Mouse (Mus musculus) limb, embryonic 14.5 days (tissue): ENCODE measurements around the gene Ppard. TPM values are rescaled to one million over a fixed set of nuclear protein-coding genes. Genes with fewer than 3 reads are reported as not detected.

Experiments
- ATAC-seq: fragments of 200-750 bp; cut with Nextera tagmentation; 2 replicates; pipeline ENCODE4 v1.8.0; 2017; ENCODE audit warnings: low read depth, moderate number of reproducible peaks, moderate TSS enrichment; ENCODE audit not compliant: low FRiP score
- DNase-seq: peaks from one replicate; pipeline ENCODE4 v3.0.0-alpha.2; 2015; ENCODE audit warnings: low spot score
- H3K27ac ChIP-seq: fragments of 300-500 bp; sonication (generic); replicated peaks from 2 replicates; pipeline ENCODE4 v1.5.1; 2014; ENCODE audit warnings: low read depth, mild to moderate bottlenecking, low read length, moderate library complexity, mixed read lengths
- H3K27me3 ChIP-seq: fragments of 300-500 bp; sonication (generic); 2 replicates; pipeline ENCODE4 v1.6.1; 2014; ENCODE audit warnings: low read length, mixed read lengths; ENCODE audit not compliant: control insufficient read depth, insufficient read depth
- H3K36me3 ChIP-seq: fragments of 300-500 bp; sonication (generic); 2 replicates; pipeline ENCODE4 v1.6.1; 2014; ENCODE audit warnings: mild to moderate bottlenecking, low read length, moderate library complexity, mixed read lengths; ENCODE audit not compliant: control insufficient read depth, insufficient read depth
- H3K4me1 ChIP-seq: fragments of 300-500 bp; sonication (generic); 2 replicates; pipeline ENCODE4 v1.6.1; 2014; ENCODE audit warnings: antibody characterized with exemption, low read length, mixed read lengths; ENCODE audit not compliant: control insufficient read depth, insufficient read depth
- H3K4me2 ChIP-seq: fragments of 300-500 bp; sonication (generic); replicated peaks from 2 replicates; pipeline ENCODE4 v1.6.1; 2014; ENCODE audit warnings: low read depth, mild to moderate bottlenecking, low read length, moderate library complexity; ENCODE audit not compliant: severe bottlenecking
- H3K4me3 ChIP-seq: fragments of 300-500 bp; sonication (generic); replicated peaks from 2 replicates; pipeline ENCODE4 v1.5.1; 2014; ENCODE audit warnings: low read length
- H3K9ac ChIP-seq: fragments of 300-500 bp; sonication (generic); 2 replicates; pipeline ENCODE4 v1.6.1; 2014; ENCODE audit warnings: mild to moderate bottlenecking, low read depth, low read length, moderate library complexity; ENCODE audit not compliant: severe bottlenecking
- H3K9me3 ChIP-seq: fragments of 300-500 bp; sonication (generic); 2 replicates; pipeline ENCODE4 v1.6.1; 2016; ENCODE audit warnings: low read length; ENCODE audit not compliant: control insufficient read depth
- POLR2A ChIP-seq: fragments of 200-500 bp; IDR thresholded peaks from 2 replicates; pipeline ENCODE4 v1.8.0; 2012; ENCODE audit warnings: inconsistent platforms, mild to moderate bottlenecking, moderate library complexity, borderline replicate concordance; ENCODE audit not compliant: insufficient read depth, insufficient read length; ENCODE audit errors: extremely low read depth
- WGBS: fragments of 180-500 bp; shearing (Covaris S2); extraction: QIAGEN DNeasy Blood & Tissue Kit; methylation state at CpG from one replicate; pipeline ENCODE4 v1.1.7; 2014; 5-methylcytosine and 5-hydroxymethylcytosine counted together
- polyA plus RNA-seq, 2 experiments: library from polyadenylated mRNA; depleted of rRNA in 1 of 2; stranded (reverse) in 1 of 2; unstranded in 1 of 2; fragments of >200 nt; fragmentation: Nextera tagmentation in 1 of 2; extraction: Ambion mirVana in 1 of 2; gene quantifications; 2 replicates each; pipeline versions ENCODE4 v1.2.1 to v1.2.3; 2012 to 2014

Ppard gene
- polyA plus RNA-seq, 2 experiments, result 3.7 to 29.2 TPM

DNA sequence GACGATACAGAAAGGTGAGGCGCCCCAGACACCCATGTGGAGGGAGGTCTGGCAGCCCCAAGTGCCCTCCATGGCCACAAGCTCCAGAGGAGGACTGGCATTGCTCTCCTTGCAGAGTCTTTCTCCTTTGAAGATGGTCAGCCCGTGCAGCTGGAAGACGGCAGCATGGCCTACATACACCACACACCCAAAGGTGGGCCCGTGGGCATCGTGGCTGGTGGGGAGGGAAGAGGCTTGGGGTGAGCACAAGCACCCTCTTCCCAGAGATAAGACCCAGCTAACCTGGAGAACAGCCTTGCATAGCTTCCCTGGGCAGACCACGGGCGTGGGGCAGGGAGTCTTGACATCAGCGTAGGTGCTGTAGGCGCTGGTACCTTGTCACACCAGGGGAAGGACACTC, 37.5 kb upstream of the Ppard start:
- Histone ChIP-seq H3K4me2 (no peak overlapping the region), H3K9me3 (no peaks in the 10 kb centered on the region), H3K36me3 (peaks cover 80% of the 10 kb centered on the region), H3K4me1 (no peaks in the 10 kb centered on the region), H3K9ac (no peak overlapping the region), H3K27ac (no peak overlapping the region), H3K4me3 (no peak overlapping the region), H3K27me3 (no peaks in the 10 kb centered on the region)
- DNase-seq (no peak), ATAC-seq (no peak)
- WGBS, result 90% methylated on average over 10 of the region's 10 CpGs
- TF ChIP-seq POLR2A, result no peak

DNA sequence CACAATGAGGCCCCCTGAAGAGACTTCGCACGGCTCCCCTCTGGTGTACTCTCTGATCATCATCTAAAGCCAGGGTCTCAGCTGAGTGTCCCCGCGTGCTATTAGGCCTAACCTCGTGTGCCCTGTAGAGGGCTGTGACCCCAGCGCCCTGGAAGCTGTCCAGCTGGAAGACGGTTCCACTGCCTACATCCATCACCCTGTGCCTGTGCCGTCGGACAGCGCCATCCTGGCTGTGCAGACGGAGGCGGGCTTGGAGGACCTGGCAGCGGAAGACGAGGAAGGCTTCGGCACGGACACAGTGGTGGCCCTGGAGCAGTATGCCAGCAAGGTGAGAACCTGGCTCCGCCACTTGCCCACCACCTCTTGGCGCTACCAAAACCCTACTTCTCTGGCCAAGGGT, 34.9 kb upstream of the Ppard start:
- WGBS, result 75% methylated on average over 18 of the region's 18 CpGs
- no peak for ATAC-seq
- peaks cover 79% of the 10 kb centered on the region for H3K36me3 ChIP-seq

DNA sequence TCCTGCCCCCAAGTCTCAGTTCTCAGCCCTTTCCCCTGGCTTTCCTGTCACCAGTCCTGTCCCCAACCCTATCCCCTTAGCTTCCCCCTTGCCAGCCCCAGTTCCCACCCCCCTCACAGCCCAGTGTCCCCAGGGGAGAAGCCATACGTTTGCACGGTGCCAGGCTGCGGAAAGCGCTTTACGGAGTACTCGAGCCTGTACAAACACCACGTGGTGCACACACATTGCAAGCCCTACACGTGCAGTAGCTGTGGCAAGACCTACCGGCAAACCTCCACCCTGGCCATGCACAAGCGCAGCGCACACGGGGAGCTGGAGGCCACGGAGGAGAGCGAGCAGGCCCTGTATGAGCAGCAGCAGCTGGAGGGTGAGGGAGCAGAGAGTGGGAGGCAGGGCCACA, 30.5 kb upstream of the Ppard start:
- peaks cover 2% of the 10 kb centered on the region; the same call in 1 of the 2 replicates for H3K4me1 ChIP-seq
- H3K36me3 ChIP-seq, result peaks cover 68% of the 10 kb centered on the region
- H3K27ac ChIP-seq, result no peak overlapping the region
- ATAC-seq (no peak), DNase-seq (no peak)
- no peak overlapping the region for H3K4me3 ChIP-seq
- no peaks in the 10 kb centered on the region for H3K27me3 ChIP-seq
- no peaks in the 10 kb centered on the region for H3K9me3 ChIP-seq
- WGBS, result 70% methylated on average over 14 of the region's 14 CpGs
- H3K4me2 ChIP-seq, result no peak overlapping the region
- no peak for TF ChIP-seq POLR2A
- H3K9ac ChIP-seq, result no peak overlapping the region

More for the DNA sequence above, 34.9 kb upstream of the Ppard start:
- Histone ChIP-seq H3K27me3 (no peaks in the 10 kb centered on the region), H3K4me1 (no peaks in the 10 kb centered on the region), H3K9ac (0 out of 2 replicates have a peak overlapping the region, but pooled peaks have one; percentile 14), H3K9me3 (no peaks in the 10 kb centered on the region), H3K4me3 (no peak overlapping the region), H3K4me2 (no peak overlapping the region), H3K27ac (no peak overlapping the region)
- TF ChIP-seq POLR2A, result no peak
- no peak for DNase-seq

DNA sequence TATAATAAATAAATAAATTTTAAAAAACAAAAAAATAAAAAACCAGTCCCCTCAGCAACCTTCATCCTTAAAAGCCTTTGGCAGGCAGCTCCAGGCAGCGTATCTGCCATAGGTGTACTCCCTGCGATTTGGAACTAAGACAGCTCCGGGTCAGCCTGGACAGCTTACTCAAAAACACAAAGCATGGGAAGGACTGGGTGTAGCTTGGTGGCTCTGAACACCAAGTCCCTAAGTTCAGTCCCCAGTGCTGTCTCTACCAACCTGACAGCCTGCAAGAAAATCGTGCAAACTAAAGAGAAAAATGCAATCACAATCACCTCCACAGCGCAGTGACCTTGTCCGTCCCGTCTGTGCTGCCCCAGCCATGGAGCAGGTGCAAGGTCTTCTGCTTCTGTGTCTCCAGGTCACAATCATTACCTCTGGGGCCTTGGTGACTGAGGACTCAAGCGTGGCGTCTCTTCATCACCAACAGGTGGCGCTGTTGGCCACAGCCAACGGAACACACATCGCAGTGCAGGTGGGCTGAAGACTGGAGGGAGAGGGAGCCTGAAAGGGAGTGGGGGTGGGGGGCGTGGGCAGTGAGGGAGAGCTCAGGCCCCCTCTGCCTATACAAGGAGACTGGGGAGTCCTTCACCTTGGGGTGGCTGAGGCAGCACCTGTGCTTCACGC, 28.3 kb upstream of the Ppard start:
- H3K9me3 ChIP-seq, result no peaks in the 10 kb centered on the region
- H3K27ac ChIP-seq, result no peak overlapping the region
- H3K4me2 ChIP-seq, result no peak overlapping the region
- H3K9ac ChIP-seq, result no peak overlapping the region
- TF ChIP-seq POLR2A, result no peak
- H3K4me3 ChIP-seq, result no peak overlapping the region
- no peaks in the 10 kb centered on the region for H3K27me3 ChIP-seq
- peaks cover 53% of the 10 kb centered on the region for H3K36me3 ChIP-seq
- H3K4me1 ChIP-seq, result peaks cover 20% of the 10 kb centered on the region
- ATAC-seq (no peak), DNase-seq (no peak)
- WGBS, result 37% methylated on average over 14 of the region's 14 CpGs

DNA sequence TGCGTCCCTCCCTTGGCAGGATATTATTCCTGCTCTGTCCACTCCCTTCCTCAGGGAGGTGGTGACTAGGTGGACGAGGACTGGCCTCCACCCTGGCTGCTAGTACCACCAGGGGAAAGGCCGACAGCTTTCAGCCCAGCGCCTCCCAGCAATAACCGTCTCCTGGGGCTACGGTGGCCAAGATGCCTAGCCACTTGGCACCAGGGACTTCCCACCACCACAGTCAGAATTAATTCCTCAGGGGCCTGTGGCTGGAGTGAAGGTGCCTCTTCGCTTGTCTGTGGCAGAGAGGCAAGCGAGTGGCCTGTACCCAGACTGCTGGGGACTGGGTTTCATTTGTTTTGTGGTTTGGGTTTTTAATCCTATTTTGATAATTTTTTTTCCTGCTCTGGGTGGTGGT, 27.1 kb upstream of the Ppard start:
- Histone ChIP-seq H3K36me3 (peaks cover 45% of the 10 kb centered on the region), H3K4me3 (no peak overlapping the region), H3K4me2 (no peak overlapping the region), H3K27ac (no peak overlapping the region), H3K4me1 (peaks cover 21% of the 10 kb centered on the region), H3K9ac (no peak overlapping the region), H3K9me3 (no peaks in the 10 kb centered on the region), H3K27me3 (no peaks in the 10 kb centered on the region)
- WGBS, result 85% methylated on average over 8 of the region's 8 CpGs
- ATAC-seq, result no peak
- no peak for TF ChIP-seq POLR2A
- DNase-seq, result no peak

DNA sequence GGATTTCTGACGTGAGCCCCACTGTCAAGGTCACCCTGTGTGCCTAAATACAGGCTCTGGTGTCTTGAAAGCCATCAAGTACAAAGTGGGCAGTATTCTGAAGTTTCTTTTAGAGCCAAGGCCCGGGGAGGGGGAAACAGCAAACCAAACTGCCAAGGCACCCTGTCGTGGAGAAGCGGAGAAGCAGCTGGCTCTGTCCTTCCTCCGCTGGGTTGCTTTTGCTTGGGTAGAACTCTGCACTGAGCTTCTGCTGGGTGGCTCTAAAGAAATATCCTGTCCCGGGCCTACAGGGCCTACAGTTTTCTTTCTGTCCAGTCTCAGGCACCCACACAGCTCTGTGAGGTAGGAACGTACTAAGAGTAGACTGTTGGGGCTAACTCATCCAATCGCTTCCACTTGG, 25.4 kb upstream of the Ppard start:
- no peak for TF ChIP-seq POLR2A
- peak overlapping the region; percentile 78; the same call in 1 of the 2 replicates for H3K4me2 ChIP-seq
- no peaks in the 10 kb centered on the region for H3K9me3 ChIP-seq
- DNase-seq (no peak), ATAC-seq (peak; percentile 7; the same call in 1 of the 2 replicates)
- no peaks in the 10 kb centered on the region for H3K27me3 ChIP-seq
- peak overlapping the region; percentile 80 for H3K27ac ChIP-seq
- H3K4me3 ChIP-seq, result no peak overlapping the region
- H3K36me3 ChIP-seq, result peaks cover 30% of the 10 kb centered on the region
- H3K9ac ChIP-seq, result peak overlapping the region; percentile 63
- 61% methylated on average over 8 of the region's 8 CpGs for WGBS
- peaks cover 21% of the 10 kb centered on the region for H3K4me1 ChIP-seq
